Mouse (Mus musculus): ENCODE results near the gene Ikzf1. TPM values are rescaled to one million over a fixed set of nuclear protein-coding genes. Genes with fewer than 3 reads are reported as not detected.

The Ikzf1 gene
- polyA plus RNA-seq, 1 experiment from 2014 or later = 7.2 TPM

GRCm38 (mm10) chr11:11693446-11693845, 8.6 kb downstream of the Ikzf1 start:
- 84% methylated on average over 3 of the region's 3 CpGs for WGBS
- Histone ChIP-seq H3K27ac (no peak overlapping the region), H3K27me3 (ENCODE audit: insufficient read depth, poor library complexity, severe bottlenecking) (peaks cover 5% of the 10 kb centered on the region; the same call in 1 of the 2 replicates), H3K4me3 (no peak overlapping the region), H3K36me3 (no peaks in the 10 kb centered on the region), H3K4me1 (no peaks in the 10 kb centered on the region), H3K9me3 (no peaks in the 10 kb centered on the region)
- DNase-seq (ENCODE audit: low spot score) = no peak

DNA sequence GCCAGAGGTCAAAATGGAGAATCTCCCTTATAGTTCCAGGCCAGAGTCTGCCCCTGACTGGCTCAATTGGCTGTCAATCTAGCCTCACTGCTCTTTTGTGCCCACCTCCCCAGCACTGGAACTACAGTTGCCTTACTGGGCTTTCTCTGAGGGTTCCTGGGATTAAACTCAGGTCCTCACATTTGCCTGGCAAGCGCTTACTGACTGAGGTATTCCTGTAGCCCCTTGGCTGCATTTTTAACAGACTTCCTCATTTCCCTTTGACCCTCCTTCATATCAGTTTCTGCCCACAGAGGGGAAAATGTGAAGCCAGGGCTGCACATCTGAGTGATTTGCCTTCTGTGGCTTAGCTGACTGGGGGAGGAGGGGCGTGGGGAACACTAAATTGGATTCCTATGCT, 9.3 kb downstream of the Ikzf1 start:
- 77% methylated on average over 2 of the region's 2 CpGs for WGBS
- Histone ChIP-seq H3K9me3 (no peaks in the 10 kb centered on the region), H3K27me3 (ENCODE audit: insufficient read depth, poor library complexity, severe bottlenecking) (0 out of 2 replicates have a peak, but pooled peaks cover 5% of the 10 kb centered on the region), H3K36me3 (no peaks in the 10 kb centered on the region), H3K4me1 (no peaks in the 10 kb centered on the region), H3K27ac (no peak overlapping the region), H3K4me3 (no peak overlapping the region)
- DNase-seq (ENCODE audit: low spot score) = no peak

DNA sequence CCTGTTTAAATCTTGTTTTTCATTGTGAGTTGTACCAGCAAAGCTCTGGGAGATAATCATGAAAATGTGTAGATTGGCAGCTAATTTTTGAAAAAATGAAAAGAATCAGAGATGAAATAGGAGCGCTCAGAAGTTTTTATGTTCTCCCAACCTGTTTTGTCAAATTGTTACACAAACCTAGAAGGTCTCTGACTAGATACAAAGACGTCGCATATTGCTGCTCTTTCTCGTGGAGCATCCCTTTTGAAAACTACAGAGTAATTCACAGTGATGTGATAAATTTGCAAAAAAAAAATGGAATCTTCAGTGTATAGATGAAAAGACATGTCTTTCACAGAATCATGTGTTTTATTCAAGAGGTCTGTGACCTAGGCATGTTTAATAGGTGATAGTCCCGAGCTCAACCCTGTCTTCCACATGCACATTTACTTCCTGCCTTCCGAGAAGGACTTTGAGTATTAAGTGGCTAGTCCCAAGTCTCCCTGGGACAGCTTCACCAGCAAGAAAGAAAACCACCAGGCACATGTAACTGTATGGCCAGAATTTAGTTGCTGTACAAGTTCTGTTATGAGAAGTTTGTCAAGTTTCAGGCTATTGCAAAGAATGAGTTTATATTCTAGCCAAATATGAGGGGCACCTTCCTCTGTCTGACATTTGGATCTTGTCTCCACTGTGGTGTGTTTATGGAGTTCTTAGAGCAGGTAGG, 9.8 kb downstream of the Ikzf1 start:
- Histone ChIP-seq H3K27me3 (ENCODE audit: insufficient read depth, poor library complexity, severe bottlenecking) (0 out of 2 replicates have a peak, but pooled peaks cover 5% of the 10 kb centered on the region), H3K36me3 (no peaks in the 10 kb centered on the region), H3K27ac (no peak overlapping the region), H3K9me3 (no peaks in the 10 kb centered on the region), H3K4me1 (no peaks in the 10 kb centered on the region), H3K4me3 (no peak overlapping the region)
- DNase-seq (ENCODE audit: low spot score) = no peak
- WGBS = 82% methylated on average over 6 of the region's 6 CpGs

DNA sequence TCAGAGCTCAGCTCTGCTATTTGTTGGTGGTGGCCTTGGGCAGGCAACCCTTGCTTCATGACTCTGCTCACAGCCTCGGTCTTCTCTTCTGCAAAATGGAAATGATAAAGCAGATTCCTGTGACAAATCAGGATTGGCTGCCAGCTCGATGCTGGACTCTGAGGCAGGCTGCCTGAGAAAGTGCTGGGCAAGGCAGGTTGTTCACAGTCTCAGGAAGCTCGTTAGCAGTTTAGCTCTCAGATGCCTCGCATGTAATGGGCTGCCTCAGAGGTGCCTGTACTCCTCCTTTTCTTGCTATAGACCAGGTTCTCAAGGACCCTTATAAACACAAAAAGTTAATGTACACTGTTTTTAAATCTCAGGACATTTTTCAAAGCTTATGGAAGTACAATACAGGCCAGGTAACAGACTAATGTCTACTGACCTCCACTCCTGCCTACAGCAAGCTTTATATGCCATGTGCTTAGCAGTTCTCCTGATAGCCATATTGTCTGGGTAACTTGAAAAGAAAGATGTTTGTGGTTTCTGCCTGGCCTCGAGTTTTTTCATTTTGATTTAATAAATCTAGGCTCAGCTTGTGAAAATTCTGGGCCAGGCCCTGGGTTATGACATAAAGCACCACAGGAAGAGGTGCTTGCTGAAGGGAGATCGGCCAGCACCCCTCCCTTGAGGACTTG, 10.5 kb downstream of the Ikzf1 start:
- Histone ChIP-seq H3K27me3 (ENCODE audit: insufficient read depth, poor library complexity, severe bottlenecking) (0 out of 2 replicates have a peak, but pooled peaks cover under 1% of the 10 kb centered on the region), H3K36me3 (no peaks in the 10 kb centered on the region), H3K9me3 (no peaks in the 10 kb centered on the region), H3K4me1 (no peaks in the 10 kb centered on the region), H3K27ac (no peak overlapping the region), H3K4me3 (no peak overlapping the region)
- 50% methylated on average over 6 of the region's 6 CpGs for WGBS
- no peak for DNase-seq (ENCODE audit: low spot score)

GRCm38 (mm10) chr11:11695907-11696306, 11.1 kb downstream of the Ikzf1 start:
- no peak for DNase-seq (ENCODE audit: low spot score)
- Histone ChIP-seq H3K4me1 (no peaks in the 10 kb centered on the region), H3K27me3 (ENCODE audit: insufficient read depth, poor library complexity, severe bottlenecking) (no peaks in the 10 kb centered on the region), H3K4me3 (no peak overlapping the region), H3K27ac (no peak overlapping the region), H3K9me3 (no peaks in the 10 kb centered on the region), H3K36me3 (no peaks in the 10 kb centered on the region)
- 78% methylated on average over 4 of the region's 4 CpGs for WGBS

DNA sequence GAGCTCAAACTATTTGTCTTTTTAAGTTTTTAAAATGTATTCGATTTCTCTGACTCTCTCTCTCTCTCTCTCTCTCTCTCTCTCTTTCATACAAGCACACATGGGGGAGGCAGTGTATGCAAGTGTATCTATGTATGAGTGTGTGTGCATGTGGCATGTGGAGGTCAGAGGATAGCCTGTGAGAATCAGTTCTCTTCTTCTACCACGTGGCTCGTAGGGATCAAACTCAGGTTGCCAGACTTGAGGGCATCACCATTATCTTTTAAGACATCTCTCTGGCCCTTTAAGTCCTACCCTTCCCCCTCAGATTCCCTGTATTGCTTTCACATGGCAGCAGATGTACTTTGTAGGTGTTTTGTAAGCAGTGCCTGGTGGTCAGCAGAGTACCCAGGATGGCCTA, 12.0 kb downstream of the Ikzf1 start:
- Histone ChIP-seq H3K4me1 (no peaks in the 10 kb centered on the region), H3K9me3 (no peaks in the 10 kb centered on the region), H3K27ac (no peak overlapping the region), H3K4me3 (no peak overlapping the region), H3K27me3 (ENCODE audit: insufficient read depth, poor library complexity, severe bottlenecking) (no peaks in the 10 kb centered on the region), H3K36me3 (no peaks in the 10 kb centered on the region)
- DNase-seq (ENCODE audit: low spot score) = no peak
- 79% methylated on average over 3 of the region's 3 CpGs for WGBS

DNA sequence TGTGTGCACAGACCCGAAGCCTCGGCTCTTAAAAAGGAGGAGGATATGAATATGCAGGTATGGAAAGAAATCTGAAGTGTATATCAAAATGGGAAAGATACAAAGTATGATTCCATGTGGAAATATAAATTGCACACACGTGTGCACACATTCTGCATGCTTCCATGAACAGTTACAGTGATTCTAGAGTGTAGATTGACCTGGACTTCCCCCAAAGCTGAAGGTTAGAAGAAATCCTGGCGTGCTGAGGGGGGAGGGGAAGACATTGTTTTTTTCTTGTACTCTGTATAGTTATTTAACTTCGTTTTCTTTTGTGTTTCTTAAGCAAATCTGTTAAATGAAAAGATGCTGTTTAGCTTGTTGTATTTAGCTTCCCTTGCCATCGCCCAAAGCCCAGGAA, 16.6 kb downstream of the Ikzf1 start:
- H3K4me1 ChIP-seq = no peaks in the 10 kb centered on the region
- no peaks in the 10 kb centered on the region for H3K27me3 ChIP-seq (ENCODE audit: insufficient read depth, poor library complexity, severe bottlenecking)
- no peak overlapping the region for H3K27ac ChIP-seq
- WGBS = 68% methylated on average over 6 of the region's 6 CpGs
- H3K36me3 ChIP-seq = no peaks in the 10 kb centered on the region
- H3K4me3 ChIP-seq = no peak overlapping the region
- DNase-seq (ENCODE audit: low spot score) = no peak
- no peaks in the 10 kb centered on the region for H3K9me3 ChIP-seq

- Histone ChIP-seq H3K4me3 (no peak overlapping the region), H3K27ac (no peak overlapping the region), H3K4me1 (no peaks in the 10 kb centered on the region), H3K36me3 (no peaks in the 10 kb centered on the region), H3K9me3 (no peaks in the 10 kb centered on the region), H3K27me3 (ENCODE audit: insufficient read depth, poor library complexity, severe bottlenecking) (no peaks in the 10 kb centered on the region)
- no peak for DNase-seq (ENCODE audit: low spot score)
Measured at GRCm38 (mm10) chr11:11703776-11704175, 19.0 kb downstream of the Ikzf1 start.

GRCm38 (mm10) chr11:11708154-11708719, 23.4 kb downstream of the Ikzf1 start:
- H3K4me1 ChIP-seq = peaks cover 5% of the 10 kb centered on the region; the same call in 1 of the 2 replicates
- H3K4me3 ChIP-seq = no peak overlapping the region
- 87% methylated on average over 9 of the region's 9 CpGs for WGBS
- no peak for DNase-seq (ENCODE audit: low spot score)
- H3K27ac ChIP-seq = no peak overlapping the region
- no peaks in the 10 kb centered on the region for H3K36me3 ChIP-seq
- H3K9me3 ChIP-seq = no peaks in the 10 kb centered on the region
- H3K27me3 ChIP-seq (ENCODE audit: insufficient read depth, poor library complexity, severe bottlenecking) = no peaks in the 10 kb centered on the region

GRCm38 (mm10) chr11:11709311-11709710, 24.5 kb downstream of the Ikzf1 start:
- no peaks in the 10 kb centered on the region for H3K36me3 ChIP-seq
- no peak overlapping the region for H3K4me3 ChIP-seq
- no peaks in the 10 kb centered on the region for H3K27me3 ChIP-seq (ENCODE audit: insufficient read depth, poor library complexity, severe bottlenecking)
- H3K27ac ChIP-seq = no peak overlapping the region
- WGBS = 89% methylated on average over 6 of the region's 6 CpGs
- no peaks in the 10 kb centered on the region for H3K9me3 ChIP-seq
- H3K4me1 ChIP-seq = peaks cover 5% of the 10 kb centered on the region; the same call in 1 of the 2 replicates
- no peak for DNase-seq (ENCODE audit: low spot score)

DNA sequence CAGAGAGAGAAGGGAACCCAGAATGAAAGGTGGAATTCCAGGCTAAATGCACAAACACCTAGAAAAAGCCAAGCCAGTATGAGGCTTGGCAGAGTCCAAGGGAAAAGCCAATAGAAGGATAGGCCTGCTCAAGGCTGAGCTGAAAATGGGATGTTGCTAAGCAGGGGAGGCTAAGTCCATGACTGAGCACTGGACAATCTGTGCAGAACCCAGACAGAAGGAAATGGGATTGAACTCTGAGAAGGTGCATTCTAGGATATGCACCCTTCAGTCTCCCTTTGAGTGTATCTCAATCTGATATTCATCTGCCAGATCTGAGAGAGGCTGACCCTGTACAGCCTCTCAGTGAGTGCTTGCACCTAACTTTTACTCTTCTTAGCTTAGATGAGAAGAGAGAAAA, 25.9 kb downstream of the Ikzf1 start:
- no peaks in the 10 kb centered on the region for H3K9me3 ChIP-seq
- H3K27ac ChIP-seq = no peak overlapping the region
- H3K27me3 ChIP-seq (ENCODE audit: insufficient read depth, poor library complexity, severe bottlenecking) = no peaks in the 10 kb centered on the region
- H3K36me3 ChIP-seq = no peaks in the 10 kb centered on the region
- peaks cover 5% of the 10 kb centered on the region; the same call in 1 of the 2 replicates for H3K4me1 ChIP-seq
- no peak overlapping the region for H3K4me3 ChIP-seq
- no peak for DNase-seq (ENCODE audit: low spot score)

GRCm38 (mm10) chr11:11711748-11712147, 26.9 kb downstream of the Ikzf1 start:
- no peaks in the 10 kb centered on the region for H3K36me3 ChIP-seq
- H3K4me3 ChIP-seq = no peak overlapping the region
- peaks cover 5% of the 10 kb centered on the region; the same call in 1 of the 2 replicates for H3K4me1 ChIP-seq
- no peak overlapping the region for H3K27ac ChIP-seq
- WGBS = 26% methylated on average over 7 of the region's 7 CpGs
- no peaks in the 10 kb centered on the region for H3K9me3 ChIP-seq
- no peaks in the 10 kb centered on the region for H3K27me3 ChIP-seq (ENCODE audit: insufficient read depth, poor library complexity, severe bottlenecking)
- no peak for DNase-seq (ENCODE audit: low spot score)

DNA sequence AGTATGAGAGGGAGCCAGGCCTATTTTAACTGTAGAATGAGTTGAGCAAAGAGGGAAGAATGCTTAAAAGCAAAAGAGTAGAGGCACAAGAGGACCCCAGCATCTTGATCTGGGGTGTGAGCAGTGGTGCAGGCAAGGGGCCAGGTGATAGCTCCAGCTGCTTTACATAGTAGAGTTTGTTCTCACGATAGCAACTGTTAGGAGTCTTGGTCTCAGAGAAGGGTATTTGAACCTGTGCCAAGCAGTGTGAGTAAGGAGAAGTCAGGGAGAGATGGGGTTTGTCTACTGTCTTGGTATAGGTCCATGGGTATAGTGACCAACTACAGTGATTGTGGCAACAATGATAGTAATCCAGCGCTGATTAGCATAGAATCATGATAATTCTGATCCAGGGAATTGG, 29.9 kb downstream of the Ikzf1 start:
- Histone ChIP-seq H3K4me1 (peaks cover 5% of the 10 kb centered on the region; the same call in 1 of the 2 replicates), H3K36me3 (no peaks in the 10 kb centered on the region), H3K27me3 (ENCODE audit: insufficient read depth, poor library complexity, severe bottlenecking) (no peaks in the 10 kb centered on the region), H3K4me3 (no peak overlapping the region), H3K27ac (no peak overlapping the region), H3K9me3 (no peaks in the 10 kb centered on the region)
- no peak for DNase-seq (ENCODE audit: low spot score)
- WGBS = 78% methylated on average over 2 of the region's 2 CpGs

All from heart, embryonic 10.5 days (tissue).